Mouse (Mus musculus) liver, postnatal 0 days (tissue): ENCODE results near the gene Ska2.

ENCODE experiments used
- CTCF ChIP-seq: sonication (generic); IDR thresholded peaks from 2 replicates; pipeline ENCODE4 v1.5.1; 2016; ENCODE audit warnings: antibody characterized with exemption, low read depth
- EP300 ChIP-seq: IDR thresholded peaks from 2 replicates; pipeline ENCODE4 v1.6.1; 2016; ENCODE audit warnings: antibody characterized with exemption, low read depth, mild to moderate bottlenecking

DNA sequence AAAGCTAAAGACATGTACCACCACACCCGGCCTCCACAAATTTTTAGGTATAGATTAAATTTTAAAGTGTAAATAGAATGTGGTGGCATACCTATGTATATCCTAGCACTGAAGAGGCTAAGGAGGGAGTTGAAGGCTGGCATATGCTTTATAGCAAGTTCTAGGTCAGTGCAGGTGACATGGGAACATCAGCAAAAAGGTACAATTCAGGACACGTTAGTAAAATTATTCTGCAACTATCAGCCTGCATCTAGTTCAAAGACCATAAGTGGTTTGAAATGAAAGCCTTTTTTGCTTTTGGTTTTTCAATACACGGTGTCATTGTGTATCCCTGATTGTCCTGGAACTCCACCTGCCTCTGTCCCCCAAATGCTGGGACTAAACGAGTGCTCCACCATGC lies 16.5 kb downstream of the Ska2 start:
- TF ChIP-seq CTCF (no peak), EP300 (no peak)
